Comparison of ENCODE assay signal across 8 mouse cellular contexts in the genomic region with DNA sequence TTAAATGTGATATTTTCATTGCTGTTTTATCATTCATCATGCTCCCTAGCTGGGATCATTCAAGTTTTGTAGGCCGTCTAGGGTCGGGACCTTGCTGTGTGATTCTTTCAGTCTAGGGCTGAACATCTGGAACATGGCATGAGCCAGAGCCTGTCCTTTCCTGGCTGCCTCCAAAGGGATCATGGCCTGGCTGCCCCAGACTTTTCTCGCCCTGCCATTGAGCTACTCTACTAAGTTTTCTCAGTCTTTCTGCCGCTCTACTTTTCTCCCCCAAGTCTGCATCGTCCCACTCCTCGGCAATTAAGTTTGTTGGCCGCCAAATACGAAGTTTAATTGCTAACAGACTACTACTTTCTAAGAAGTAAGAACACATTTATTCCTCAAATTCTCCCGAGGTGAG. TPM values are rescaled to one million over a fixed set of nuclear protein-coding genes. Genes with fewer than 3 reads are reported as not detected.
DNase-seq lines count a peak whose midpoint lies in the region; ATAC-seq and TF ChIP-seq lines count a peak whose summit lies in the region.

No protein-coding gene starts in this region.

- peaks cover 7% of the 10 kb centered on the region; the same call in 1 of the 2 replicates for H3K4me1 ChIP-seq in spleen, adult 2 months (ENCODE audit: control insufficient read depth, insufficient read depth, insufficient read length)
- peaks cover 19% of the 10 kb centered on the region for H3K4me1 ChIP-seq in forebrain, embryonic 13.5 days
- peaks cover 27% of the 10 kb centered on the region for H3K4me1 ChIP-seq in kidney, embryonic 15.5 days
- peaks cover 21% of the 10 kb centered on the region for H3K4me1 ChIP-seq in midbrain, embryonic 13.5 days (replicated peaks)

- 29% methylated on average over 9 of the region's 9 CpGs for WGBS in spleen, adult 2 months
- 21% methylated on average over 9 of the region's 9 CpGs for WGBS in forebrain, embryonic 13.5 days
- WGBS in kidney, embryonic 15.5 days, result 15% methylated on average over 9 of the region's 9 CpGs
- WGBS in midbrain, embryonic 13.5 days, result 16% methylated on average over 9 of the region's 9 CpGs

- no peak for TF ChIP-seq CTCF in spleen, adult 2 months (IDR thresholded peaks at IDR 0.05; ENCODE audit: extremely low read depth, insufficient read depth, insufficient read length, insufficient replicate concordance)

- no peak for TF ChIP-seq POLR2A in spleen, adult 2 months (IDR thresholded peaks at IDR 0.05; ENCODE audit: low read depth, low read length)

- H3K4me3 ChIP-seq in spleen, adult 2 months (ENCODE audit: extremely low read depth, insufficient read depth, insufficient read length), result peak overlapping the region; percentile 37; the same call in 1 of the 2 replicates
- H3K4me3 ChIP-seq in forebrain, embryonic 13.5 days, result peak overlapping the region; percentile 86
- peak overlapping the region; percentile 89 for H3K4me3 ChIP-seq in kidney, embryonic 15.5 days (replicated peaks)
- peak overlapping the region; percentile 88 for H3K4me3 ChIP-seq in midbrain, embryonic 13.5 days (replicated peaks)

- ATAC-seq in forebrain, embryonic 13.5 days, result peak; percentile 46
- 0 out of 2 replicates have a peak, but pooled peaks have one; percentile 34 for ATAC-seq in kidney, embryonic 15.5 days (replicated peaks; ENCODE audit: low FRiP score)
- peak; percentile 34; the same call in 1 of the 2 replicates for ATAC-seq in midbrain, embryonic 13.5 days

- H3K27ac ChIP-seq in spleen, adult 2 months (ENCODE audit: insufficient read depth, low read length), result peak overlapping the region; percentile 2; the same call in 1 of the 2 replicates
- H3K27ac ChIP-seq in forebrain, embryonic 13.5 days, result 0 out of 2 replicates have a peak overlapping the region, but pooled peaks have one; percentile 25
- peak overlapping the region; percentile 76 for H3K27ac ChIP-seq in kidney, embryonic 15.5 days
- H3K27ac ChIP-seq in midbrain, embryonic 13.5 days, result no peak overlapping the region

- no peaks in the 10 kb centered on the region for H3K27me3 ChIP-seq in spleen, adult 2 months (ENCODE audit: control insufficient read depth, insufficient read depth, low read length)
- no peaks in the 10 kb centered on the region for H3K27me3 ChIP-seq in forebrain, embryonic 13.5 days
- no peaks in the 10 kb centered on the region for H3K27me3 ChIP-seq in kidney, embryonic 15.5 days
- no peaks in the 10 kb centered on the region for H3K27me3 ChIP-seq in midbrain, embryonic 13.5 days

- no peak for DNase-seq in spleen, adult 2 months (ENCODE audit: low read depth in 1 of 2, low spot score in 2 of 2)
- no peak for DNase-seq in spleen, postnatal 14 days (ENCODE audit: low spot score in 2 of 2)
- DNase-seq in left cerebral cortex, adult 9 months (ENCODE audit: low spot score in 2 of 2), result no peak
- no peak for DNase-seq in cerebellum, adult 18-20 months
- no peak for DNase-seq in frontal cortex, postnatal 10 days (ENCODE audit: low spot score in 2 of 2)

- peak overlapping the region; percentile 89 for H3K9ac ChIP-seq in forebrain, embryonic 13.5 days
- peak overlapping the region; percentile 91 for H3K9ac ChIP-seq in kidney, embryonic 15.5 days
- H3K9ac ChIP-seq in midbrain, embryonic 13.5 days (replicated peaks), result peak overlapping the region; percentile 93

- peaks cover 22% of the 10 kb centered on the region for H3K36me3 ChIP-seq in spleen, adult 2 months (ENCODE audit: control insufficient read depth, insufficient read depth, low read length)
- peaks cover 62% of the 10 kb centered on the region for H3K36me3 ChIP-seq in forebrain, embryonic 13.5 days (ENCODE audit: poor library complexity, severe bottlenecking)
- H3K36me3 ChIP-seq in kidney, embryonic 15.5 days, result peaks cover 45% of the 10 kb centered on the region
- H3K36me3 ChIP-seq in midbrain, embryonic 13.5 days, result peaks cover 66% of the 10 kb centered on the region

- H3K4me2 ChIP-seq in forebrain, embryonic 13.5 days, result peak overlapping the region; percentile 91
- H3K4me2 ChIP-seq in kidney, embryonic 15.5 days, result peak overlapping the region; percentile 65
- peak overlapping the region; percentile 80 for H3K4me2 ChIP-seq in midbrain, embryonic 13.5 days (replicated peaks)

- no peaks in the 10 kb centered on the region for H3K9me3 ChIP-seq in forebrain, embryonic 13.5 days (replicated peaks)
- H3K9me3 ChIP-seq in kidney, embryonic 15.5 days (replicated peaks), result no peaks in the 10 kb centered on the region
- H3K9me3 ChIP-seq in midbrain, embryonic 13.5 days, result no peaks in the 10 kb centered on the region

RNA-seq across cellular contexts. Expression of gene Tmem214, which starts 1.2 kb away (rescaled TPM):
- 60.3 and 67.4 TPM in 2 replicates for polyA plus RNA-seq in spleen, adult 2 months (2012; rRNA removed)
- polyA plus RNA-seq in forebrain, embryonic 13.5 days (2015; fragmentation: Nextera tagmentation; extraction: Ambion mirVana), result 44.0 and 46.8 TPM in 2 replicates
- polyA plus RNA-seq in kidney, embryonic 15.5 days (2015; fragmentation: Nextera tagmentation; extraction: Ambion mirVana), result 82.4 and 93.2 TPM in 2 replicates
- polyA plus RNA-seq in midbrain, embryonic 13.5 days (2015; fragmentation: Nextera tagmentation; extraction: Ambion mirVana), result 57.7 and 59.7 TPM in 2 replicates

RNA-seq across cellular contexts. Expression of gene Agbl5, which starts 19.5 kb away (rescaled TPM):
- polyA plus RNA-seq in spleen, adult 2 months (2012; rRNA removed), result 11.6 and 16.1 TPM in 2 replicates
- polyA plus RNA-seq in forebrain, embryonic 13.5 days (2015; fragmentation: Nextera tagmentation; extraction: Ambion mirVana), result 22.7 and 25.3 TPM in 2 replicates
- 20.6 and 25.9 TPM in 2 replicates for polyA plus RNA-seq in kidney, embryonic 15.5 days (2015; fragmentation: Nextera tagmentation; extraction: Ambion mirVana)
- polyA plus RNA-seq in midbrain, embryonic 13.5 days (2015; fragmentation: Nextera tagmentation; extraction: Ambion mirVana), result 23.3 and 29.2 TPM in 2 replicates

RNA-seq across cellular contexts. Expression of gene Ost4, which starts 38.6 kb away (rescaled TPM):
- 143 and 161 TPM in 2 replicates for polyA plus RNA-seq in spleen, adult 2 months (2012; rRNA removed)
- polyA plus RNA-seq in forebrain, embryonic 13.5 days (2015; fragmentation: Nextera tagmentation; extraction: Ambion mirVana), result 325 and 333 TPM in 2 replicates
- polyA plus RNA-seq in kidney, embryonic 15.5 days (2015; fragmentation: Nextera tagmentation; extraction: Ambion mirVana), result 491 and 504 TPM in 2 replicates
- polyA plus RNA-seq in midbrain, embryonic 13.5 days (2015; fragmentation: Nextera tagmentation; extraction: Ambion mirVana), result 270 and 306 TPM in 2 replicates

RNA-seq across cellular contexts. Expression of gene Emilin1, which starts 44.2 kb away (rescaled TPM):
- polyA plus RNA-seq in spleen, adult 2 months (2012; rRNA removed), result 83.9 and 104 TPM in 2 replicates
- polyA plus RNA-seq in forebrain, embryonic 13.5 days (2015; fragmentation: Nextera tagmentation; extraction: Ambion mirVana), result 10.3 and 15.7 TPM in 2 replicates
- polyA plus RNA-seq in kidney, embryonic 15.5 days (2015; fragmentation: Nextera tagmentation; extraction: Ambion mirVana), result 258 and 306 TPM in 2 replicates
- polyA plus RNA-seq in midbrain, embryonic 13.5 days (2015; fragmentation: Nextera tagmentation; extraction: Ambion mirVana), result 14.1 and 16.6 TPM in 2 replicates

RNA-seq across cellular contexts. Expression of gene Khk, which starts 52.2 kb away (rescaled TPM):
- polyA plus RNA-seq in spleen, adult 2 months (2012; rRNA removed), result 28.0 and 30.2 TPM in 2 replicates
- 3.3 and 7.6 TPM in 2 replicates for polyA plus RNA-seq in forebrain, embryonic 13.5 days (2015; fragmentation: Nextera tagmentation; extraction: Ambion mirVana)
- polyA plus RNA-seq in kidney, embryonic 15.5 days (2015; fragmentation: Nextera tagmentation; extraction: Ambion mirVana), result 29.3 and 29.7 TPM in 2 replicates
- polyA plus RNA-seq in midbrain, embryonic 13.5 days (2015; fragmentation: Nextera tagmentation; extraction: Ambion mirVana), result 5.6 and 6.8 TPM in 2 replicates

Comparison
In these comparisons a context has a peak if more than half of its experiments do, and no peak if none do; other contexts are left out.
1. H3K4me3 ChIP-seq: peak in every context shown above with its lines; median percentile 89 in kidney, embryonic 15.5 days; 88 in midbrain, embryonic 13.5 days; 86 in forebrain, embryonic 13.5 days; 37 in spleen, adult 2 months.